Mouse (Mus musculus) urinary bladder, postnatal 10 days (tissue): ENCODE measurements around the gene Vat1.
A peak's percentile ranks its signal among the peaks of the same experiment; 100 is the strongest.
"Not testable (repeated sequence)": the region's sequence is repeated elsewhere in the genome, so short reads cannot be mapped to it uniquely, and the experiment has no call there.

Source experiments
- DNase-seq: peaks from one replicate; pipeline ENCODE4 v3.0.0; 2022; ENCODE audit warnings: low spot score

Gene Vat1

DNA sequence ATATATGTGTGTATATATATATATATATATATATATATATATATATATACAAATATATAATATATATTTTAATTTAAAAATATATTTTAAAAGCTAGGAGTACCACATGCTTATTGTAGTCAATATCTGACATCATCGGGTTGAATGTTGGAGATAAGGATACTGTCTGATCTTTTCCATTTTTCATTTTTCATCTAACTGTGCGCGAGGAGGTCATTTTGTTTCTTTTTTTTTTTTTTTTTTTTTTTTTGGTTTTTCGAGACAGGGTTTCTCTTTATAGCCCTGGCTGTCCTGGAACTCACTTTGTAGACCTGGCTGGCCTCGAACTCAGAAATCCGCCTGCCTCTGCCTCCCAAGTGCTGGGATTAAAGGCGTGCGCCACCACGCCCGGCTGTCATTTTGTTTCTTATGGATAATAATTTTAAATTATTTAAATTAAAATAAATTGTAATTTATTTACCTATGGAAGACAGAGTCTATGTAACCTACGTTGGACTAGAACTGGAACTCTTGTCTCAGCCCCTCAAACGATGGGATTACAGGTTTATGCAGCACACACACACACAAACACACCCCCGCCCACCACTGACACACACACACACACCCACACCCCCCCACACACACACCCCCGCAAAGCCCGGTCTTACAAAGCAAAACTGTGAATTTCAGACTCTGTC is 24.4 kb downstream of the Vat1 start:
- not testable (repeated sequence) for DNase-seq

DNA sequence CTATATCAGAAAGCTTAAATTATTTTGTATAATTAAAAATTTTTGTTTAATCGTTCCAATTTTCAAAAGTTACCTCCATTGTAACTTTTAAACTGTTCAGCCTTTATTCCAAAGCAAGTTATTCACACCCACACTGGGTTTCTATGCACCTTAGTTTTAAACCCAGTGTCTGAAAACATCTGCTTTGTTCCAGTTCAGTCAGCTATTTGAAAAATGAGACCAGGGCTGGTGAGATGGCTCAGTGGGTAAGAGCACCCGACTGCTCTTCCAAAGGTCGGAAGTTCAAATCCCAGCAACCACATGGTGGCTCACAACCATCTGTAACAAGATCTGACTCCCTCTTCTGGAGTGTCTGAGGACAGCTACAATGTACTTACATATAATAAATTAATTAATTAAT is 28.0 kb downstream of the Vat1 start:
- not testable (repeated sequence) for DNase-seq

DNA sequence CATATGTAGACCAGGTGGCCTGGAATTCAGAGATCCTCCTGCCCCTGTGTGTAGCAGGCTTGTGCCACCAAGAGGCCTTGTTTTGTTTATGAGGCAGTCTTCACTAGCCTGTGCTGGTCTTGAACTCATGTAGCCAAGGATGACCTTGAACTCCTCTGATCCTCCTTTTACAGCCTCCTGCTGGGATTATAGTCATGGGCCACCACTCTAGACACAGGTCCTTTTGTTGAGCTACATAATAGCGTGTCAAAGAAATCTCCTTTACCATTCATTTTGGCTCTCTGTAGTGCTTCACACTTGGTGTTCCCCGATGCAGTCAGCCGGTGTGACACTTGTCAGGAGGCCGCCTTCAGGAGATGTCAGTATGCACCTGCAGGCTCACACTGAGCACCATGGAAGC is 29.1 kb downstream of the Vat1 start:
- no peak for DNase-seq

DNA sequence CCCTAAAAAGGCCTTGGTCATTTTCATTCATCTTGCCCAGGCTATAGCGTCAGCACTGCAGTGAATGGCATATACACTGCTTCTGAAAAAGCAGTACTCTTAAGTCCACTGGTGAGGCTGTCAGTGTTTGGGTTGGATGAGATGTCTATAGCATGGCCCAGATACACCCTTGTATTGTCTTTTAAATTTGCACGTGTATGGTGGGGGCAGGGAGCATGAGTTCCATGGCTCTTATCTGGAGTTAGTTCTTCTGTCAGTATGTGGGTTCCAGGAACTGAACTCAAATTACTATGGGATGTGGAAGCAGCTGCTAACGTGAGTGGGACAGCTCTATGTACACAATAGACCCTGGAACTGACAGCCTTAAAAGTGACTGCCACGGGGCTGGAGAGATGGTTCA is 30.2 kb downstream of the Vat1 start:
- no peak for DNase-seq

DNA sequence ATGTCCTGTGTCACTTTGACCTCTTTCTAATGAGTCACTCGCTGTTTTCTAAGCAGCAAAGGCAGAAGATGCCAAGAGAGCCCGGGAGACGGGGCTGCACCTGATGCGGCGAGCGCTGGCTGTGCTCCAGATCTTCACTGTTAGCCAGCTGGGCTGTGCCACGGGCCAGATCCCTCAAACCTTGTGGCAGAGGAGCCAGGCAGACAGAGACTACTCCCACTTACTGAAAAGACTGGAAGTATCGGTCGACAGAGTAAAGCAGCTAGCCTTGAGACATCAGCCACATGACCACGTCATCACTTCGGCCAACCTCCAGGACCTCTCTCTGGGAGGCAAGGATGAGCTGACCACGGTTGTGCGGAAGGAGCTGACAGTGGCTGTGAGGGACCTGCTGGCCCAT is 32.6 kb downstream of the Vat1 start:
- no peak for DNase-seq

DNA sequence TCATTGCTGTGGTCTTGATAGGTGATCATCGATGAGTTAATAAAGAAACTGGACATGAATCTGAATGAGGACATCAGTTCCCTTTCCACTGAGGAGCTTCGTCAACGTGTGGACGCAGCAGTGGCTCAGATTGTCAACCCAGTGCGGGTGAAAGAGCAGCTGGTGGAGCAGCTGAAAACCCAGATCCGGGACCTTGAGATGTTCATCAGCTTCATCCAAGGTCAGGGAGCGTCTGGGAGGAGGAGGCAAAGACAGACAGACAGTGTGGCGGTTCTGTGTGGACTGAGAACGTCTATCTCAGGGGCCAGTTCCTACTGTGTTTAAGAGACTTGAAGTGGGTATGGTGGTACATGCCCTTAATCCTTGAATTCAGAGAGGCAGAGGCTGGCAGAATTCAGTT is 34.7 kb downstream of the Vat1 start:
- no peak for DNase-seq

DNA sequence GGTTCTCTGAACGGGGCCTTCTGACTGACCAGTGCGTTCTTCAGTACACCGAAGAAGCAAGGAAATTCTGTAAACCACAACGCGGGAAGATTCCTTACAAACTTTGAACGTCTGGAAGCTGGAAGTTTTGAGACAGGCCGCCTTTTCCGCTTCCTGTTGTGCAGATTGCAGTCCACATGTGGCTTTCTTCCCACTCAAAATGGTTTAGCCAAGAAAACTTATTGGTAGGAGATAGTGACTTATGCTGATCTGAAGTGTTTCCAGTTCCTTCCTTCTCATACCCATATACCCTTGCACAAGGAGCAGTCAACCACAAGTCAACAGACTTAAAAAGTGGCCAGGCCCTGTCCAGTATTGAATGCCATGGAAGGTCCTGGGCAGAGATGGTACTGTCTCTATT is 39.9 kb downstream of the Vat1 start:
- DNase-seq = no peak

DNA sequence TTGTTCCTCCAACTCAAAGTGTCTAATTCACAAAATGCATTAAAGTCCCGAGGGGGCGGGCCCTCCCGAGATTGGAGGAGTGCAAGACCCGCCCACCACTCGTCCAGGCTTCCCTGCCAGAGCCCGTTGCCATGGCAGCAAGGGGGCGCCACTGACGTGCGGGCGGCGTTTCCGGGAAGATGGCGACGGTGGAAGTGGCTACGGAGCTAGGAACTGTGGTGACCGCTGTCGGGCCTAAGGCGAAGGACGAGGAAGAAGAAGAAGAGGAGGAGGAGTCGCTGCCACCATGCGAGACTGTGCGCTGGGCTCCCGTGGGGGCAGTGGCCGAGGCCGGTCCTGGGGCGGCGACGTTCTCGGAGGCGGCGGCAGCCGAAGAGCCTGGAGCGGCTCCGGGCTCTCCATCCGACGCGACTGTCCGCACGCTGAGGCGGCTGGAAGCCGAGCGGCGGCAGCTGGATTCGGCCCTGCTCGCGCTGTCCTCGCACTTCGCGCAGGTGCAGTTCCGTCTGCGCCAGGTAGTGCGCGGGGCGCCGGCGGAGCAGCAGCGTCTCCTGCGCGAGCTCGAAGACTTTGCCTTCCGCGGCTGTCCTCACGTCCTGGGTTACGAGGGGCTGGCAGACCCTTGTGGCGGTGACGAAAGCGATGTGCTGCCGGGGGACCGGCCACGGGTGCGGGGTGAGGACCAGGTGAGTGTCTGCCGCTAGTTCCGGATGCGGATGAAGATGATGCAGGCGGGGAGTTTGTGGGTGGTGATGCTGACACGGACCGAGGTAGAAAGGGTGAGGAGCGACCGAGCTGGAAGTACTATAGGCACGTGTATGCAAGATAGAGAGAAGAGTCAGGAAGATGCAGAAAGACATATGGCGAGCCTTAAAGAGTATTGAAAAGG is 40.9 kb downstream of the Vat1 start, which contains the start of the genes Rundc1 and Ptges3l:
Gene Rundc1 (plus strand): TSS at position 161 of the 889 bp plus-strand sequence.
Gene Ptges3l (minus strand): TSS at position 409 of the 889 bp plus-strand sequence.
- DNase-seq = peak; percentile 98

DNA sequence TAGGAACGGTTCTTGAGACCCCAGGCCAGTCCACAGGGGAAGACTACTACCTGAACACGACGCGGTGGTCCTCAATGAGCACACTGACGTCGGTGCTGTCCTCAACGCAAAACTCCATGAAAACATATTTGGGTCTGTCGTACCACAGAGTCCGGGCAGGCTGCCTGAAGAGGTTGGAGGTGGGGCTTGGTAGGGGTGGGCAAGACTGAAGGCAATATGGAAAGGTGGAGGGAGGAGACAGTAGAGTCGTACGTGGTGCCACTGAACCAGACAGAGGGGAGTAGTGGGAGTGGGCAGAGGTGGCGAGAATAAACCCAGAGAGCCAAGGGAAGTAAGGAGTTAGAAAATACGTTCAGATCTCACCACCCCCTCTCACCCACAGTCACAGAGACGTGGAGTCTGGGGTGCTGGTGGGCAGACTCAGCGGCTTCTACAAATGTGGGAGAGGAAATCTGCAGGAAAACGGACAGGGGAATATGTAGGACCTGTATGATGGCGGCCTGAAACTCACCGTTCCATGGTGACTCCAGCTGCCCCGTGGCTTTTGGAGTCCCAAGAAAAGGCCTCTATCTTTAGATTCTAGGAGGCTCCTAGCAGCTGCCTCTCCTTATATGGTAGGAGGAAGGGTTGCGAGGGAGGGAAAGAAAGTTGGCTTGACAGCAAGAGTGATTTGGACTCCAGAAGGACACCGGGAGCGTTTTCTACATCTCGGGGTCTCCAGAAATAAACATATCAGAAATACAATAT is 41.8 kb downstream of the Vat1 start, which contains the start of gene Gm27029:
Gene Gm27029 (minus strand): TSS at position 692 of the 747 bp plus-strand sequence.
- no peak for DNase-seq

DNA sequence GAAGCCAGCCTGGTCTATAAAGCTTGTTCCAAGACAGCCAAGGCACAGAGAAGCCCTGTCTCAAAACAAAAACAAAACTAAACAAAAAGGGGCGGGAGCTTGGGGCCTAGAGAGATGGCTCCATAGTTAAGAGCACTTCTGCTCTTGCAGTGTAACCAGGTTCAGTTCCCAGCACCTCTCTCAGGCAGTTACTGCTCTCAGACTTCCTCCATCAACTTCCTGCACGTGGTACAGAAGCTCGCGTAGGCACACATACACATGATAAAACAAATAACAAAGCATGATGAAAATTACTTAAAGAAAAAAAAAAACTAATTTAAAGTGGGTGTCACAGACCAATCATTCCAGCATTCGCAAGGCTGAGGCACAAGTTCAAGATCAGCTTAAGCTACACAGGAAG is 45.9 kb downstream of the Vat1 start:
- no peak for DNase-seq

DNA sequence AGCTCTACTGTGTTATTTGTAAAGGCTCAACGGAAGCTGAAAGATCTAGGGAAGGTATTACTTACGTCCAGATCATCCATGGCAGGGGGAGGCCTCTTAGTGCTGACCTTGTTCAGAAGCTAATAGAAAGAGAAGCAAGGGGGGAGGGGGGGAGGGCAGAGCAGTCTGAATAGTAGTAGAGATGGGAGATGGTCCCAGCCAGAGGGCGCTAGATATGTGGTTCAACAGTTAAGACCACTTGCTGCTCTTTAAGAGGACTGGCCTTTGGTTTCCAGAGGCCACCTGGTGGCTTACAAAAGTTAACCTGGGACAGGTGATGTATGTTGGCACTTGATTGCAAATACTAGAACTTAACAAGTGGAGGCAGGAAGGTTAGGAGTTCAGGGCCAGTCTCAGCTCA is 46.4 kb downstream of the Vat1 start:
- DNase-seq = no peak

DNA sequence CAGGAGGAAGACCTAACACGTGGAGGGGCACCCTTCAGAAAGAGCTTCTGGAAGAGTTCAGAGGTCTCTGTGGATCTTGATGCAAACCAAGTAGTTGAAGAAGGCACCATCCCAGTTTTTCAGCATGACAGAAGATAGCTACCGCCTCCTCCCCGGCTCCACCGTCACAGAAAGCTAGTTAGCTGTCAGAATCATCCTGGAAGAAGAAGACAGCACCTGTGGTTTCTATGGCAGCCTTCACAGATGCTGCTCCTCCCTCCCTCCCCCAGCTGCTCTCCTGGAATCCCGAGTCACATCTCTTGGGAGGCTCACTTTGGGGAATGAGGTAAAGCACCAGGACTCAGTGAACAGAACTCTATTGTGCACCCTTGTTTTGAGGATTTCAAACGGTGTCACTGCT is 47.0 kb downstream of the Vat1 start:
- DNase-seq = no peak

DNA sequence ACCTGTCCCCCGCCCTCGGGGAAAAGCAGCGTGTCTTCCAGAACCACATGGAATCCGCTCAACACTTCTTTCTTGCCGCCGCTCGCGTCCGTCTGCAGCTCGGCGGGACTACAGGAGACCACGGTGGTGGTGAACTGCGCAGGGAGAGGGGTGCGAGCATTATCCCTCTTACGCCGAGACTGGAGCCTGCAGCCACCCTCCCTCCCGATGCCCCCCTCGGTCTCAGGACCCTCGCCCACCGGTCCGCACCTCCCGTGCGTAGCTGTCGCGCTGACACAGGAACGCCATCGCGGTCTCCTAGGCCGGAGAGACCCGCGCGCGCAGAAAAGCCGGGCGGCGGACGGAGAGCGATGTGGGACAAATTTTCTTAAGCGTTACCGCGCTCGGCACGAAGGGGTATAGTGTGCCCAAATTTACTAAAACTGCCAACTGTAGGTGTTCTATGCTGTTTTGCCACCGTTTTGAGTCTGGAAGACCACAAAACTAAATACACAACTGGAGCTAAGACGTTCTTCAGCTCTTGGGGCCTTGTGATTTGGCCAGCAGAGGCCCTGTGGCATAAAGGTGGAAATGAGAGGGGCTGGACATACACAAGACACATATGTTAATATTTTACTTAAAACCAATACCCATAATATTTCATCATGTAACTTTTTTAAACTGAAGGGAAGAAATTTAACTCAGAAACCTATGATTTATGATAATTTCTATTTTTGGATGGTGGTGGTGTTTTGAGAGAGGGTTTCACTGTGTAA is 48.8 kb downstream of the Vat1 start, which contains the start of gene Aarsd1:
Gene Aarsd1 (minus strand): TSS at position 515 of the 755 bp plus-strand sequence.
- DNase-seq = peak; percentile 70

DNA sequence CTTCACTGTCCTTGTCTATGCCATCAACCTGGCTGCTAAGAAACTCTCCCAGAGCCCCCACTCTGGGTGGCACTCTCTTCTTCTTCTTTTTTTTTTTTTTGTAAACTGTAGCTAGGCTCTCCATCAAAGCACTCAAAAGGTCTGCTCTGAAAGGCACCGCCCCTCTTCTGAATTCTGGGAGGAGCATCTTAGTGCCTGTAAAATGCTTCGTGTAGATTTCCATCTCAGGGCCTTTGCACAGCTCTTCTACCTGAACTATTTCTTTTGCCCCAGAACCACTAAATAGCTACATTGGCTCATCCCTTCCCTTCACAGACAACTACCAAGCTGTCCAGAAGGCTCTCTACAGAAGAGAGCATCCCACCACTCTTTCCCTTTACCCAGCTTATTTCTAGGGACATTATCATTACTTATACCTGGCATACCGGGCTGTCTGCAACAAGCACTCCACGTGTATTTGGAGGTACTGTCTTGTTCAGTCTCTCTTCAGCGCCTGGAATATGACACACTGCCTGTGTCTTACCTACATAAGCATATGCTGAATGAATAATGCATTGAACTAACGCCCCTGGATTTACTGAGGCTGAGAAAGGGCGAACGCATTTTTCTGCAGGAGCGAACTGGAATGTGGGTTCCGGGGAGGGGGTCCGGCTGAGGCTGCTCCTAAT is 49.5 kb downstream of the Vat1 start:
- no peak for DNase-seq

DNA sequence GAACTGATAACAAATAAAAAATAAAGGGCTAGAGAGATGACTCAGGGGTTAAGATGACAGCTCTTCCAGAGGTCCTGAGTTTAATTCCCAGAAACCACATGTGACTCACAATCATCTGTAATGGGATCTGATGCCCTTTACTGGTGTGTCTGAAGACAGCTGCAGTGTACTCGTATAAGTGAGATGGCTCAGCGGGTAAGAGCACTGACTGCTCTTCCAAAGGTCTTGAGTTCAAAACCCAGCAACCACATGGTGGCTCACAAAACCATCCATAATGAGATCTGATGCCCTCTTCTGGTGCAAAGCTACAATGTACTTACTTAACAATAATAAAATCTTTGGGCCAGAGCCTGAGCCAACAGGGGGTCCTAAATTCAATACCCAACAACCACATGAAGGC is 50.7 kb downstream of the Vat1 start:
- no peak for DNase-seq
